Mouse (Mus musculus) central nervous system, embryonic 11.5 days (tissue): ENCODE results near the gene Aldh2. TPM values are rescaled to one million over a fixed set of nuclear protein-coding genes. Genes with fewer than 3 reads are reported as not detected.

ENCODE experiments used
- polyA plus RNA-seq: library from polyadenylated mRNA; depleted of rRNA; stranded (reverse); fragments of >200 nt; gene quantifications from 2 replicates; pipeline ENCODE4 v1.2.3, GENCODE M21; 2012; rRNA removed

Gene Aldh2
- polyA plus RNA-seq: 90.5 and 161 TPM in 2 replicates

DNA sequence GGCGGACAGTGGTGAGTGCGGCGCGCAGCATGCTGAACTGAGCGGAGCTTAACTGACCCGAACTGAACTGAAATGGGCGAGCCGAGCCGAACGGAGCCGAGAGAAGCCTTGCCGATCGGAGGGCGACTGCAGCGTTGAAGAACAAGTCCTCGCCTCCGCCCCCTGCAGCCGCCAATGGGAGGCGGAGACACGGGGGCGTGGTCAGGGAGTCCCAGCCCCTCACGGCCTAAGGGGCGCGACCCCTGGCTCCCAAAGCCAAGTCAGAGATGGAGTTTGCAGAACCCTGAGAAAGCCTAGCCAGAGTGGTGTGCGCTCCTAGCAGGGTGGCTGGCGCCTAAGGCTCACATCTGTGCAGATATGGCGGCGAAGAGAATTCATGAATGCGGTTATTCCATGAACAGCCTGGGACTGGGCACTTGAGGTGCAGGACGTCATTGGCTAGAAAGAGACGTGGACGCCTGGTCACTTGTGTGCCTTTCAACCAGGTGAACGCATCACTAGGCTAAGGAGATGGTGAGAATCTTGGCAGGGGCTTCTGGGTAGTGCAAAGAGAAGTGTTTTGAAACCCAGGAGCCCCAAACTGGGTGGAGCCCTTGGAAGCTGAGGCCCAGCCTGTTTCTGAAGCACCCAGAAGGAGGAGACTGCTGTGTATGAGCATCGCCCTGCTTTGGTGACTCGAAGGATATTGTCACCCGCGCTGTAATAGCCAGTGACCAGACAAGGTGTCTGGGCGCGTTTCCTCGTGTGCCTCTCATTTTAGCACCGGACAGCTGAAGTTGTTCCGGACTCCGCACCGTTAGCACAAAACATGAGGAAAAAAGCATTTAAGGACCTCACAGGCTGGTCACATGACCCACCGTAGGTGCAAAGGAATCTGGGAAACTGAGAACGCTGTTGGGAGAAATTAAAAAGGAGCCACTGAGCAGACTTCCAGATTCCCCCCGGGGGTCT, at the start of gene Aldh2:
TSS of gene Aldh2 (minus strand) at position 374 of the 951 bp plus-strand sequence.

DNA sequence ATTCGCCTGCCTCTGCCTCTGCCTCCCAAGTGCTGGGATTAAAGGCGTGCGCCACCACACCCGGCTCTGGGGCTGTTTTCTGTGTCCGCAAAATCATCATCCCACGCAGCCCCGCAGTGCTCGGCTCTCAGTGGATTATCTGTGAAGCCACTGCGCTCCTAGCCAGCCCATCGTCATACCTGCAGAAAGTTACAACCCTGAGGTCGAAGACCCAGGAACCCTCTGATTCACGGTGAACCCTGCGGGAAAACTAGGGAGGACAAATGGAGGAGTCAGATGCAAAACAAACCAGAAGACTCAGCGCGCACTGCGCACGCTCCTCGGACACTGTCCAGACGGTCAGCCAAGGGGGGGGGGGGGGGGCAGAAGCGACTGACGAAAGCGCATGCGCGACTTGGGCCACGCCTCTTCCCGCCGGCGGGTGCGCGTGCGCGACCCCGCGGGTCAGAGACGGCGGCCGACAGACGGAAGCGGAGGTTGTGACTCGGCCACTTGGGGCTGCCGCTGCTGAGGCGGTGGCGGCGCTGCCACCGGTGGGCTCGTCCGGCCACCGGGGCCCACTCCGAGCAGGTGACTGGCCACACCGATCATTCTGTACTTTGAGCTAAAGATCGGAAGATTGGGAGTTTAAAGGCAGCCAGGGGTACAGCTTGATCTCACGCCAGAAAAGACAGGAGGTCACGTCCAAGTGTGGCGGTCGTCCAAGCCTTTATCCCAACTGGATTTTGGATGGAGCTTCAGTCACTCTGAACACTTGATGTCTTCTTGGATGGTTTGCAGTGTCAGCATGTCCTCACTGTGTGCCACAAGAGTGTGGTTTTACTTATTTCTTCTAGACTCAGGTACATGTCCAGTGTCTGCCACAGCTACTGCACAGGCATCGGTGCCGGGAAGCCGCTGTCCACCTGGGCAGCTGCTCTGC, 25.2 kb upstream of the Aldh2 start, which contains the start of gene Acad12:
TSS of gene Acad12 (minus strand) at position 347 of the 922 bp plus-strand sequence.

DNA sequence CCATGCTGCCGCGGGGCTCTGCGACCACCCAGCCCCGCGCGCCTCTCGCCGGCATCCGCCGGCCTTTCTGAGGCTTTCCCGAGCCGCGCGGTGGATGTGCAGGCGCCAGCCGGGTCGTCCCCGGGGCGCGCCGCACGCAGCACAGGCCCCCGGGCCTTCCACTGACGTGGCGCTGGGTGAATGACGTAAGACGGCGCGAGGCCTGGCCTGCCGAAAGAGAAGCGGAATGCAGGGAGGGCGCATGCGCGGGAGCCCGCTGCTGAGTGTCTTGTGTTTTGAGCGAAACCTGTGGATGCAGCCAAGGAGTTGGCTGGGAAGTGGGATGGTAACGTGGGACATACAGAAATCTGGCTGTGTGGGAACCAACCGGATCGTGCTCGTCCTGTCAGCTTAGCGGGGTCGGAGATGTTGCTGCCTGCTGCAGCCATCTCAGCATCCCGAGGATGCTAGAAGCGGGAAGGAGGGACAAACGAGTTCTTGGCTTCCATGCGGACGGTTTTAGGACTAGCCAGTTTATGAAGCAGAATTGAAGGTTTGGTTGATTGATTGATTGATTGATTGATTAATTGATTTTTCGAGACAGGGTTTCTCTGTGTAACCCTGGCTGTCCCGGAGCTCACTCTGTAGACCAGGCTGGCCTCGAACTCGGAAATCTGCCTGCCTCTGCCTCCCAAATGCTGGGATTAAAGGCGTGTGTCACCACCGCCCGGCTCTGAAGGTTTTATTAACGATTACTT, 47.7 kb downstream of the Aldh2 start, which contains the start of gene Mapkapk5:
TSS of gene Mapkapk5 (minus strand) at position 113 of the 737 bp plus-strand sequence.

DNA sequence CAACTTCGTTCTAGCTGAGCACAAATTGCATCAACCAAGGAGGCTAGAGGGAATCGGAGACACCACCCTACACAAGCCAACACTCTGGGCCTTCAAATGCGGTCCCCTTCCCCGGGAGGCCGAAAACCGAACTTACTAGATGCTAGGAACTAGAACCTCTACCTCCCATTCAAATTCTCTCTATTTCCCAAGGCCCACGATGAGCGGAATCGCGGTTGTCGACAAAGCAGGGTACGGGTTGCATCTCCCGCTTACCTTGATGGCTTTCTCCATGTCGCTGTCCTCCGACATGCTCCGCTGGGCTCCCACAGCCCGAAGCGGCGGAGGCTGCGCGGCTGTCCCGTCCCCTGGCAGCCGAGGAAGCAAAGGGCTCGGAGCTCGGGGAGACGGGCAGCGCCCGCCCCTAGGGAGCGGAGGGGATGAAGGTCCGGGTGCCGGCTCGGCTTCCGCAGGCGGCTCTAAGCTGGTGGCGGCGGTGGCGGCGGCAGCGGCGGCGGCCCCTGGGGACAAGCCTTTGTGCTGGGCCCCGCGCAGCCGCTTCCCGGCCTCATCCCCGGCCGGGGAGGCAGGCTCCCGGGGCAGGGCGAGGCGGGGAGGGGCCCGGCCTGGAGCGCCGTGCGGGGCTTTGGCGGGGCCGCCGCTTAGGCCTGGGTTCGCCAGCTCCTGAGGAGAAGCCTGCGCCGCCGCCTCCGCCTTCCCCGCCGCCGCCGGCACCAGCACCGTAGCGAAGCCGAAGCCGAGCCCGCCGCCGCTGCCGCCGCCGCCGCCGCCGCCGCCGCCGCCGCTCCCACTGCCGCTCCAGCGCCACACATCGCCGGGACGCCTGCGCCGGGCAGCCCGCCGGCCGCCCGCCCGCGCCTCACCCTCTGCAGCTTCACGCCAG, 48.5 kb downstream of the Aldh2 start, which contains the start of the genes Adam1a and Gm42878:
TSS of gene Adam1a (minus strand) at position 573 of the 883 bp plus-strand sequence.
TSS of gene Gm42878 (minus strand) at position 573 of the 883 bp plus-strand sequence.

Other genes starting within 250 kb of the Aldh2 start
- gene Trafd1, start 208.2 kb downstream of the Aldh2 start, polyA plus RNA-seq: 111 and 159 TPM in 2 replicates
- 23.1 and 26.8 TPM in 2 replicates for gene Naa25, start 195.9 kb downstream of the Aldh2 start, polyA plus RNA-seq
- 0.48 and 1.4 TPM in 2 replicates for gene Tmem116, start 141.9 kb downstream of the Aldh2 start, polyA plus RNA-seq
- gene Erp29, start 141.3 kb downstream of the Aldh2 start, polyA plus RNA-seq: 121 and 200 TPM in 2 replicates
- gene Adam1b, start 90.4 kb downstream of the Aldh2 start, polyA plus RNA-seq: not detected in 2 replicates
- gene Adam1a, start 48.3 kb downstream of the Aldh2 start, polyA plus RNA-seq: 14.7 and 16.5 TPM in 2 replicates
- gene Gm42878, start 48.3 kb downstream of the Aldh2 start, polyA plus RNA-seq: 0.11 and 0.82 TPM in 2 replicates
- 120 and 148 TPM in 2 replicates for gene Mapkapk5, start 47.9 kb downstream of the Aldh2 start, polyA plus RNA-seq
- gene Acad12, start 25.1 kb upstream of the Aldh2 start, polyA plus RNA-seq: 0.85 and 2.2 TPM in 2 replicates
- 2.1 and 2.7 TPM in 2 replicates for gene Acad10, start 66.7 kb upstream of the Aldh2 start, polyA plus RNA-seq
- gene Brap, start 66.7 kb upstream of the Aldh2 start, polyA plus RNA-seq: 29.5 and 30.0 TPM in 2 replicates
- gene Atxn2, start 117.5 kb upstream of the Aldh2 start, polyA plus RNA-seq: 60.0 and 147 TPM in 2 replicates
- 8.8 and 12.9 TPM in 2 replicates for gene Sh2b3, start 243.8 kb upstream of the Aldh2 start, polyA plus RNA-seq